Mouse (Mus musculus): ENCODE data around the gene Lpar4.

DNA sequence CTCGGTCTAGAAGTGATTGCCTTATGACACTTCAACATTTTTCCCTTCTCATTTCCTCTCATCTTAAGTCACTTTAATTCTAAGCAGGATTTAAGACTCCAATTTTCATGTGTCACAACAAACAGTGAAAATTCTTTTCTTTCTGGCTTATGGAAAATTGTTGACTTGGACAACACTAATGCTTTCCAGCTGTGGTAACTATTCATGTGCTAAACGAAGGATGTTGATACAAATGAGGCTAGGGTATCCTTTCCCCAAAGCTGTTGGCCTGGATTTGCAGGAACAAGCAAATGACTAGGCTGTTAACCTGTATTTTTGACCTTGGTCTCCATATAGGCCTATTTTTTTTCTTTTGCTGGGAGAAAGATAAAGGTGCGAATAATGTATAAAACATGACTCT lies 48.5 kb upstream of the Lpar4 start:
- no peak for TF ChIP-seq CTCF (conservative IDR thresholded peaks at IDR 0.05; ENCODE audit: low read length)
- no peak for TF ChIP-seq POU5F1 (IDR thresholded peaks at IDR 0.05; ENCODE audit: borderline replicate concordance, low read length)

All from E14TG2a.4 (cell line).